Mouse (Mus musculus) stomach, embryonic 14.5 days (tissue): Measurements from ENCODE around the gene Sel1l. TPM values are rescaled to one million over a fixed set of nuclear protein-coding genes. Genes with fewer than 3 reads are reported as not detected.
"Not testable (repeated sequence)": the region's sequence is repeated elsewhere in the genome, so short reads cannot be mapped to it uniquely, and the experiment has no call there.

Experiments
- ATAC-seq: fragments of 200-750 bp; cut with Nextera tagmentation; 2 replicates; pipeline ENCODE4 v1.8.0; 2017; ENCODE audit warnings: low read depth, moderate TSS enrichment; ENCODE audit not compliant: insufficient number of reproducible peaks, insufficient read depth, low FRiP score
- H3K27ac ChIP-seq: fragments of 300-500 bp; sonication (generic); 2 replicates; pipeline ENCODE4 v1.5.1; 2014; ENCODE audit warnings: mild to moderate bottlenecking, low read length, moderate library complexity, mixed read lengths
- H3K27me3 ChIP-seq: fragments of 300-500 bp; sonication (generic); 2 replicates; pipeline ENCODE4 v1.6.1; 2014; ENCODE audit warnings: low read length, control low read depth, mixed read lengths; ENCODE audit not compliant: control insufficient read depth, insufficient read depth
- H3K36me3 ChIP-seq: fragments of 300-500 bp; sonication (generic); 2 replicates; pipeline ENCODE4 v1.6.1; 2014; ENCODE audit warnings: mild to moderate bottlenecking, control low read depth, low read length, moderate library complexity, mixed read lengths; ENCODE audit not compliant: control insufficient read depth, insufficient read depth
- H3K4me1 ChIP-seq: fragments of 300-500 bp; sonication (generic); 2 replicates; pipeline ENCODE4 v1.6.1; 2014; ENCODE audit warnings: low read length, control low read depth, mixed read lengths; ENCODE audit not compliant: control insufficient read depth, insufficient read depth
- H3K4me2 ChIP-seq: fragments of 300-500 bp; sonication (generic); replicated peaks from 2 replicates; pipeline ENCODE4 v1.6.1; 2014; ENCODE audit warnings: low read depth, low read length, control low read depth
- H3K4me3 ChIP-seq: fragments of 300-500 bp; sonication (generic); 2 replicates; pipeline ENCODE4 v1.5.1; 2014; ENCODE audit warnings: low read depth, low read length, control low read depth
- H3K9ac ChIP-seq: fragments of 300-500 bp; sonication (generic); replicated peaks from 2 replicates; pipeline ENCODE4 v1.6.1; 2014; ENCODE audit warnings: low read depth, mild to moderate bottlenecking, control low read depth, low read length, moderate library complexity, mixed read lengths
- H3K9me3 ChIP-seq: fragments of 300-500 bp; sonication (generic); 2 replicates; pipeline ENCODE4 v1.6.1; 2016; ENCODE audit warnings: low read depth, low read length, control low read depth; ENCODE audit not compliant: control insufficient read depth
- WGBS: fragments of 180-500 bp; shearing (Covaris S2); extraction: QIAGEN DNeasy Blood & Tissue Kit; methylation state at CpG from one replicate; pipeline ENCODE4 v1.1.7; 2014; 5-methylcytosine and 5-hydroxymethylcytosine counted together
- polyA plus RNA-seq: library from polyadenylated mRNA; unstranded; fragments of >200 nt; fragmentation: Nextera tagmentation; extraction: Ambion mirVana; gene quantifications from 2 replicates; pipeline ENCODE4 v1.2.1, GENCODE M21; 2014

Gene Sel1l
- polyA plus RNA-seq, 1 experiment from 2014 or later: 94.0 TPM

DNA sequence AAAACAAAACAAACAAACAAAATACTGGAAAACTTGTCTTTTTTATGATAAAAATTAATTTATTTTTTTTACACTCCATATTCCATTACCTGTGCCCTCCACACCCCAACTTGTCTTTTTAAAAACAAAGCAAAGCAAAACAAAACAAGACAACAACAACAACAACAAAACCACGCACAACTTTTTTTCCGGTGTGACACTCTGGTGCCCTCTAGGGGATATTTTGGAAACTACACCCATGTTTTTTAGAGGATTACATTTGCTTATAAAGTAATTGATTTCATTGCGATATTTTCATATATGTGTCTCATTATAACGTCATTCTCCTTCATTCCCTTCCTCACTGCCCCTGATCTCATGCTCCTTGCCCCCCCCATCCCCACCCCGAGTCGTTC lies 49.6 kb downstream of the Sel1l start:
- WGBS: 19% methylated on average over 6 of the region's 6 CpGs
- H3K9ac ChIP-seq: no peak overlapping the region
- no peaks in the 10 kb centered on the region for H3K4me1 ChIP-seq
- no peaks in the 10 kb centered on the region for H3K27me3 ChIP-seq
- no peaks in the 10 kb centered on the region for H3K9me3 ChIP-seq
- H3K27ac ChIP-seq: no peak overlapping the region
- no peaks in the 10 kb centered on the region for H3K36me3 ChIP-seq
- no peak overlapping the region for H3K4me2 ChIP-seq
- ATAC-seq: no peak
- no peak overlapping the region for H3K4me3 ChIP-seq

DNA sequence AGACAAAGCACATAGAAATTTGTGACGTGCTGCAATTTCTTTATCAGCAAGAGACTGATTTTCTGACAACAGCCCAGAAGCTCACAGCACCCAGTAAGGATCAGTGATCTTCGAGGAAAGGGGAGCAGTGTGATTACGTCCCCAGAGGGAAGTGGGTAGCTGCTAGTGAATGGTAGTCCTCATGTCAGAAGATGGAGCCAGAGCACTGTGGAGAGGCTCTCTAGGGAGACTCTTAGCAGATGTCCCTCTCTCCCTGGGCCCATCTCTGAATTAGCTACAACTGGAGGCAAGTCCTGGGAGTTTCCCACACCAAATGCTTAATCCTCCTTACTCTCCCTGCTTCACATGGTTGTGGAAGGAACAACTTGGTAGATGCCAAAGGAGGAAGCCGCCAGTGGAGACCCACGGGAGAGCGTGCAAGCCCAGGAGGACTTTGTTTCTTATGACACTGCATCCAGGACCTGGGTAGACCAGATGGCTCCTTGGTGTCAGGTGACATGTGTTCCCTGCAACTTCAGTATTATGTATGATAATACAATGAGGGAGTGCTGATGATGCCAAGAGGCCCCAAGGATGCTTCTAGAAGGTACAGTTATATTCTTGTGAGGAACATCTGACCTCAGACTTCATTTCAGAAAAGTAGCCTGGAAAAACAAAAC lies 50.1 kb downstream of the Sel1l start:
- WGBS: 76% methylated on average over 6 of the region's 6 CpGs
- H3K4me2 ChIP-seq: no peak overlapping the region
- H3K4me3 ChIP-seq: no peak overlapping the region
- no peak overlapping the region for H3K27ac ChIP-seq
- no peaks in the 10 kb centered on the region for H3K9me3 ChIP-seq
- no peaks in the 10 kb centered on the region for H3K27me3 ChIP-seq
- no peak overlapping the region for H3K9ac ChIP-seq
- no peaks in the 10 kb centered on the region for H3K36me3 ChIP-seq
- no peak for ATAC-seq
- H3K4me1 ChIP-seq: no peaks in the 10 kb centered on the region

DNA sequence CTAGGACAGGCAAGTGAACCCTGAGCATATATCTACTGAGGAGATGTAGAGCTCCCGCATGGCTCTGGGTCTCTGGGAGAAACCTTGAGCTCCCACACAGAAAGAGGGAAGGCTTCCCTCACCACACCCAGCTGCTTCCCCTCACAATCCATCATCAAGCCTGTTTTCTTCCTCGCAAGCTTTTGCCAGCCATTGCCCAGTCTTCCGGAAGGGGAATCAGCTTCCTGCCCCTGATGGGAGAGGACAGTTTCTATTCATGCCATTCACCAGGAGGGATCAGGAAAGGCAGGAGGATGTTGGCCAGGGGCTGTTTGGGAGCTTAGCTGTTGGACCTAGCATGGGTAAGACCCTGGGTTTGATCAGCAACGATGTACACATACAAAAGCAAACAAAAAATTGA lies 52.2 kb downstream of the Sel1l start:
- Histone ChIP-seq H3K4me3 (no peak overlapping the region), H3K4me1 (no peaks in the 10 kb centered on the region), H3K27ac (no peak overlapping the region), H3K27me3 (no peaks in the 10 kb centered on the region), H3K9ac (no peak overlapping the region), H3K4me2 (no peak overlapping the region), H3K9me3 (no peaks in the 10 kb centered on the region), H3K36me3 (no peaks in the 10 kb centered on the region)
- WGBS: 75% methylated on average over 4 of the region's 4 CpGs
- no peak for ATAC-seq

DNA sequence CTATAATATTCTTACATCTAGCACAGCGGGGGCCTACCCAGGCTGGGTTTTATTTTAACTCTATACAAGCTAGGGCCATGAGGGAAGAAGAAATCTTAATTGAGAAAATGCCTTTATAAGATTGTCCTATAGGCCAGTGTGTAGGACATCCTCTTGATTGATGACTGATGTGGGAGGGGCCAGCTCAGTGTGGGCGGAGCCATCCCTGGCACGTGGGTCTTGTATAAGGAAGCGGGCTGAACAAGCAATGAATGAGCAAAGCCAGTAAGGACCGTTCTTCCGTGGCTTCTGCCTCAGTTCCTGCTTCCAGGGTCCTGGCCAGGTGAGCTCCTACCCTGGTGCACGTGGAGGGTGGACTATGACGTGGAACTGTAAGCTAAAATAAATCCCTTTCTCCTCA lies 55.7 kb downstream of the Sel1l start:
- WGBS: 76% methylated on average over 8 of the region's 8 CpGs
- ATAC-seq: no peak

GRCm38 (mm10) chr12:91791822-91792221 lies 57.1 kb downstream of the Sel1l start:
- 67% methylated on average over 4 of the region's 4 CpGs for WGBS
- Histone ChIP-seq H3K27ac (no peak overlapping the region), H3K27me3 (no peaks in the 10 kb centered on the region), H3K9me3 (no peaks in the 10 kb centered on the region), H3K36me3 (no peaks in the 10 kb centered on the region), H3K4me3 (no peak overlapping the region), H3K9ac (no peak overlapping the region), H3K4me1 (no peaks in the 10 kb centered on the region), H3K4me2 (no peak overlapping the region)
- no peak for ATAC-seq

More for the DNA sequence above, 55.7 kb downstream of the Sel1l start:
- Histone ChIP-seq H3K27me3 (no peaks in the 10 kb centered on the region), H3K4me1 (no peaks in the 10 kb centered on the region), H3K4me2 (no peak overlapping the region), H3K9me3 (no peaks in the 10 kb centered on the region), H3K9ac (no peak overlapping the region), H3K27ac (no peak overlapping the region), H3K4me3 (no peak overlapping the region), H3K36me3 (no peaks in the 10 kb centered on the region)

GRCm38 (mm10) chr12:91789801-91790200 lies 59.2 kb downstream of the Sel1l start:
- no peak overlapping the region for H3K4me3 ChIP-seq
- H3K4me2 ChIP-seq: no peak overlapping the region
- H3K27me3 ChIP-seq: no peaks in the 10 kb centered on the region
- no peak for ATAC-seq
- H3K27ac ChIP-seq: no peak overlapping the region
- H3K9ac ChIP-seq: no peak overlapping the region
- H3K4me1 ChIP-seq: peaks cover 4% of the 10 kb centered on the region
- 57% methylated on average over 6 of the region's 6 CpGs for WGBS
- H3K9me3 ChIP-seq: no peaks in the 10 kb centered on the region
- no peaks in the 10 kb centered on the region for H3K36me3 ChIP-seq

GRCm38 (mm10) chr12:91788446-91788845 lies 60.5 kb downstream of the Sel1l start:
- not testable (repeated sequence) for H3K9me3 ChIP-seq, H3K27ac ChIP-seq, H3K9ac ChIP-seq, H3K36me3 ChIP-seq, H3K4me1 ChIP-seq, H3K4me3 ChIP-seq, H3K4me2 ChIP-seq, H3K27me3 ChIP-seq, ATAC-seq
- WGBS: 73% methylated on average over 3 of the region's 3 CpGs

DNA sequence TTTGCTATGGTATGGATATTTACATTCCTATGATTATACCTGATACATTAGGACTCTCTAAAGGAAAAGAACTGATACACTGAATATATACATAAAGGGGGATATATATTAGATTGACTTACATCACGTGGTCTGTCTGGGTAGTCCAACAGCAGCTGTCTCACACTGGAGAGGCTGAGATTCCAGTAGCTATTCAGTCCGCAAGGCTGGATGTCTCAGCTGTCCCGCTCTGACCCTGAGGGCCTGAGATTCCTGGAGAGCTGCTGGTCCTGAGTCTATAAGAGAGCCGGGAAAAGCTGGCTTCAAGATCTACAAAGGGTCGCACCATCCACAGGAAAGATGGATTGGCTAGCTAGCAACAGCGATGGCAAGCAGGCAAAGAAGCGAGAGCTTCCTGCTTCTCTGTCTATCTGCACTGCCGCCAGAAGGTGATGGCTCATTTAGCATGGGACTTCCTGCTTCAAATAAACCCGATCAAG lies 61.0 kb downstream of the Sel1l start, which contains the start of gene Ston2:
Gene Ston2 (minus strand): TSS at position 429 of the 479 bp plus-strand sequence.
- H3K27ac ChIP-seq: no peak within 1 kb of the TSS
- H3K36me3 ChIP-seq: no peaks in the 10 kb centered on the region
- no peaks in the 10 kb centered on the region for H3K27me3 ChIP-seq
- 55% methylated on average over 9 of the region's 9 CpGs for WGBS
- H3K9ac ChIP-seq: no peak within 1 kb of the TSS
- H3K9me3 ChIP-seq: no peaks in the 10 kb centered on the region
- no peak for ATAC-seq
- no peak within 1 kb of the TSS for H3K4me3 ChIP-seq
- H3K4me2 ChIP-seq: no peak within 1 kb of the TSS
- H3K4me1 ChIP-seq: peaks cover 4% of the 10 kb centered on the region

- H3K4me1 ChIP-seq: peaks cover 4% of the 10 kb centered on the region
- no peak overlapping the region for H3K4me2 ChIP-seq
- H3K9ac ChIP-seq: no peak overlapping the region
- H3K27ac ChIP-seq: no peak overlapping the region
- ATAC-seq: no peak; the same call in 1 of the 2 replicates
- H3K36me3 ChIP-seq: no peaks in the 10 kb centered on the region
- no peaks in the 10 kb centered on the region for H3K27me3 ChIP-seq
- WGBS: 37% methylated on average over 10 of the region's 10 CpGs
- no peak overlapping the region for H3K4me3 ChIP-seq
- H3K9me3 ChIP-seq: no peaks in the 10 kb centered on the region
Measured at GRCm38 (mm10) chr12:91786355-91786754, 62.6 kb downstream of the Sel1l start.
